Mouse (Mus musculus) cerebellum, adult 2 months (tissue): ENCODE measurements around the gene Ttc29. TPM values are rescaled to one million over a fixed set of nuclear protein-coding genes. Genes with fewer than 3 reads are reported as not detected.

Experiments
- DNase-seq, 2 experiments: peaks; one replicate each; pipeline ENCODE4 v3.0.0; 2021
- H3K27ac ChIP-seq: fragments of 200-500 bp; 2 replicates; pipeline ENCODE4 v1.5.1; 2012; ENCODE audit warnings: low read length, control low read depth, inconsistent platforms; ENCODE audit not compliant: insufficient read depth
- H3K27me3 ChIP-seq: fragments of 200-500 bp; 2 replicates; pipeline ENCODE4 v1.6.1; 2012; ENCODE audit warnings: inconsistent platforms, mild to moderate bottlenecking, low read length, moderate library complexity; ENCODE audit not compliant: control insufficient read depth, insufficient read depth
- H3K4me1 ChIP-seq: fragments of 200-500 bp; 2 replicates; pipeline ENCODE4 v1.6.1; 2011; ENCODE audit warnings: low read length; ENCODE audit not compliant: control insufficient read depth, insufficient read depth
- H3K4me3 ChIP-seq: fragments of 200-500 bp; replicated peaks from 2 replicates; pipeline ENCODE3; 2011; ENCODE audit warnings: mild to moderate bottlenecking, low read depth, low read length, control low read depth; ENCODE audit not compliant: insufficient read depth
- CTCF ChIP-seq: fragments of 200-500 bp; IDR thresholded peaks from 2 replicates; pipeline ENCODE4 v1.5.1; 2011; ENCODE audit warnings: low read depth, mild to moderate bottlenecking, control low read depth, low read length, moderate library complexity, borderline replicate concordance; ENCODE audit not compliant: insufficient read depth
- POLR2A ChIP-seq: fragments of 200-500 bp; IDR thresholded peaks from 2 replicates; pipeline ENCODE4 v1.6.1; 2011; ENCODE audit warnings: low read length, control low read depth, borderline replicate concordance; ENCODE audit not compliant: insufficient read depth
- WGBS: fragments of 180-500 bp; shearing (Covaris S2); methylation state at CpG from one replicate; pipeline ENCODE4 v1.1.7; 2018; 5-methylcytosine and 5-hydroxymethylcytosine counted together
- polyA plus RNA-seq: library from polyadenylated mRNA; depleted of rRNA; stranded (reverse); fragments of >200 nt; gene quantifications from 2 replicates; pipeline ENCODE4 v1.2.3, GENCODE M21; 2012

Gene Ttc29
- polyA plus RNA-seq, 1 experiment: 0.70 TPM

DNA sequence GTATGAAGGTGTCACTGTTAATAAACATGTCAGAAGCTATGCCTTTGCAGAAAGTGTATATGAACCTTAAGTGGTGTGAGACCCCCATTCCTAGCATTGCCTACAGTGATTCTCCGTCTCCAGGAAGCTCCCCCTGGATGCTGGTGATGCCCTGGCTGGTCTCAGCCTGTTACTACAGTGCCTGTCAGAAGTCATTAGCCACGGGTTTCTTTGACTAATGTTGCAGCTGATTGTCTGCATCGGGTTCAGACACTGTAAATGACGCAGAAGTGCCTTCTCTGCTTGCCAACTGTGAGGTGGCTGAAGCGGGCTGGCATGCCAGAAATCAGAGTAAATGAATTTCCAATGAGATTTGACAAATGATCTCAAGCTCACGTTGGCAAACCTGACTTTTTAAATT, 96.4 kb downstream of the Ttc29 start:
- DNase-seq: no peak
- no peak overlapping the region for H3K4me3 ChIP-seq
- no peaks in the 10 kb centered on the region; the same call in 1 of the 2 replicates for H3K27me3 ChIP-seq
- H3K27ac ChIP-seq: no peak overlapping the region
- TF ChIP-seq POLR2A: no peak
- TF ChIP-seq CTCF: no peak
- 19% methylated on average over 6 of the region's 6 CpGs for WGBS
- no peaks in the 10 kb centered on the region for H3K4me1 ChIP-seq

DNA sequence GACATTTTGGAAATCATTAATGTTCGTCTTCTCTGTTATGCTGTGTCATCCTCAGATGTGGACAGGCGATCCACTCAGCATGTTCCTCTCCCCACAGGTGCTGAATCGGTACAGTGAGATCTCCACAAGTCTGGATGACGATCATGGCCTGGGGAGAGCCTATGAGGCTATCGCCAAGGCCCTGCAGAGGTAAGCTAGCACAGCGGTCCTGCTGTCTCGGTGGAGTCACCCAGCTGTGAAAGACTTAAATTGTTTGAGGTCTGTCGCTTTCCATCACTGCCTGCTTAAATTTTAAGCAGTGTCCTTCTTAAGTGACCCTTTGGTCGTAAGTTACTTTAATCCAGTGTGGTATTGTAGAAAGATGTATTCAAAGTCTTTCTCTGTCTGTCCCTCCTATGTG, 102.5 kb downstream of the Ttc29 start:
- TF ChIP-seq POLR2A (no peak), CTCF (no peak)
- Histone ChIP-seq H3K27ac (no peak overlapping the region), H3K27me3 (no peaks in the 10 kb centered on the region), H3K4me3 (no peak overlapping the region), H3K4me1 (no peaks in the 10 kb centered on the region)
- DNase-seq: no peak
- 33% methylated on average over 9 of the region's 9 CpGs for WGBS

DNA sequence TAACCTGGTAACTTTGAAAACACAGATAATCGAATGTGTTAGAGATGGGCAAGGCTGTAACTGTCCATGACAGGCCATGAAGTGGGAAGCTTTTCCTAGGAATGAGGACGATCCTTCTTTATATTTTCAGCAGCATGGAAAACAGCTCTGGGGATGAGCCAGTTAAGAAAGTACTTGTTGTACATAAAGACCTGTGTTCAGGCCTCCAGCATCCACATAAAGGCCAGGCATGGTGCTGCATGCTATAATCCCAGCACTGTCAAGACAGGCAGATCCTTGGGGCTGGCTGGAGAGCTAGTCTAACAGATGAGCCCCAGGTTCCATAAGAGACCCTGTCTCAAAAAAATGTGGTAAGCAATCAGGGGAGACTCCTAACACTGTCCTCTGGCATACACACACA, 104.6 kb downstream of the Ttc29 start:
- no peak overlapping the region for H3K27ac ChIP-seq
- H3K4me1 ChIP-seq: no peaks in the 10 kb centered on the region
- WGBS: 87% methylated on average over 2 of the region's 2 CpGs
- TF ChIP-seq POLR2A (no peak), CTCF (no peak)
- DNase-seq: no peak
- no peaks in the 10 kb centered on the region for H3K27me3 ChIP-seq
- H3K4me3 ChIP-seq: no peak overlapping the region

DNA sequence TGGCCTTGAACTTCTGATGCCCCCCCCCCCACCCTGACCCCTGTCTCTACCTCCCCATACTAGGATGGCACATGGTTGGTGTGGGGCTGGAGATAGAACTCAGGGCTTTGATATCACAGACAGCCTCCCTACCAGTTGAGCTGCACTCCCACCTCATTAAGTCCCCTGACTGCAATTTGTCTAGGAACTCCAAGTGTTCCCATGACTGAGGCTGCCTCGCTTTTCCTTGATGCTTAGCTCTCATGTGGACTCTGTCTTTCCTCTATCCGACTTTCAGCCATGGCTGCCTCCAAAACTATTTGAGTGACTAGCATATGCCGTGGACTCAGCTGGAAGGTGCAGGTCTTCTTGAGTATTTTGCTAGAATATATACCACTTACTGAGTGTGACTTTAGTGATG, 110.3 kb downstream of the Ttc29 start:
- no peak for DNase-seq
- WGBS: 91% methylated on average over 3 of the region's 3 CpGs
- Histone ChIP-seq H3K4me1 (no peaks in the 10 kb centered on the region), H3K27me3 (no peaks in the 10 kb centered on the region), H3K4me3 (no peak overlapping the region), H3K27ac (no peak overlapping the region)
- TF ChIP-seq CTCF: no peak
- TF ChIP-seq POLR2A: no peak

DNA sequence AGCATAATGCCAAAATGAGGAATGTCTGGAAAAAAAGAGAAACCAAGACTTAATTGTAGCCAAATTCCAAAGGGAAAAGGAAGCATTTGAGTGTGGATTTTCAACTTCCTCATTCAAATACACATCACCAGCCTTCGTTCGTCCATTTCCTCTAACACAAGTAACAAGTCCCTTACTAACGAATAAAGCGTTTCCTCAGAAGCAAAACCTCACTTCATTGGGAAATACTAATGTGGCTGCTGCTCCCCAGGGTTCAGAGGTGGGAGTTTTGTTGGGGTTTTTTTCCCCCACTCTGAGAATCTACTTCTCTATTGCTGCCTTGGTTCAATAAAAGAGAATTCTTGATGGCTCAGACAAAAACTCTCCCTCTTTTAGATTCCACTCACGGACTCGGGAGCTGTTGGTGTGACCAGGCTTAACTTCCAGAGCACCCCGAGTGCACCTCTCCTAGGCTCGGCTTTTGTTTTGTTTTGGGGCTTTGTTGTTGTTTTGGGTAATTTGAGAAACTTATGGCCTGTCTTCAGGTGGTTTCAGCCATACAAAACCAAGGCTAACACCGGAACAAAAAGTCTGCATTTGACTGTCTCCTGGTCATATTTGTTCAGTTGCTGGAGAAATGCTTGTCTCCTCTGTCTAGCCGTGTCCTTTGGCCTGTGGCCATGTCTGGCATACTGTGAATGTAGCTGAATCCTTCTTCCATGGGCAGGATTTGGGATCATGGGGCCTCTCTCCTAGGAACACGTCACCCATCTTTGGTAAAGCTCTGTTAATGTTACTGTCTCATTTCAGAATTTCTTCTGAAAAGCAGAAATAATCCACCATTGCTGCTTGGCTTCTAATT, 127.8 kb downstream of the Ttc29 start:
- Histone ChIP-seq H3K4me1 (no peaks in the 10 kb centered on the region), H3K27ac (no peak overlapping the region), H3K27me3 (no peaks in the 10 kb centered on the region; the same call in 1 of the 2 replicates), H3K4me3 (no peak overlapping the region)
- 58% methylated on average over 11 of the region's 11 CpGs for WGBS
- peak in 1 of 2 experiments; percentile 5 for DNase-seq
- TF ChIP-seq CTCF: no peak
- no peak for TF ChIP-seq POLR2A

DNA sequence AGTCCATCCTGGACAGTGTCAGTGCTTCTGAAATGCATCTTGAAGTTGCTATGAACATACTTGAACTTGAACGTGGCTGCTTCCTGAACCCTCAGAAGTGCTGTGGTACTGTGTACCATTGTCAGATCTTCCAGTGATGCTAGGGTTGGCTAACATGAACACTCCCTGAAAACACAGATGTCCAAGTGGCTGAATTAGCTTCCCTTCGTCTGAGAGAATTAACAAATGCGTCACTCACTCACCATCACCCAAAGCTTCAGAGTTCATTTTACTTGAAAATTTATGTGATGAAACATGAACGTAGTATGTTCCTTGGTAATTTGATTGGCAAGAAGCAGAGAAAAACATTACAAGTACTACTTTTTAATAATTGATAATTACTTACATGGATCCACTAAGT, 129.1 kb downstream of the Ttc29 start:
- no peak for DNase-seq
- no peak overlapping the region for H3K4me3 ChIP-seq
- no peaks in the 10 kb centered on the region for H3K4me1 ChIP-seq
- TF ChIP-seq CTCF (no peak), POLR2A (no peak)
- WGBS: 61% methylated on average over 4 of the region's 4 CpGs
- H3K27me3 ChIP-seq: no peaks in the 10 kb centered on the region; the same call in 1 of the 2 replicates
- H3K27ac ChIP-seq: no peak overlapping the region

DNA sequence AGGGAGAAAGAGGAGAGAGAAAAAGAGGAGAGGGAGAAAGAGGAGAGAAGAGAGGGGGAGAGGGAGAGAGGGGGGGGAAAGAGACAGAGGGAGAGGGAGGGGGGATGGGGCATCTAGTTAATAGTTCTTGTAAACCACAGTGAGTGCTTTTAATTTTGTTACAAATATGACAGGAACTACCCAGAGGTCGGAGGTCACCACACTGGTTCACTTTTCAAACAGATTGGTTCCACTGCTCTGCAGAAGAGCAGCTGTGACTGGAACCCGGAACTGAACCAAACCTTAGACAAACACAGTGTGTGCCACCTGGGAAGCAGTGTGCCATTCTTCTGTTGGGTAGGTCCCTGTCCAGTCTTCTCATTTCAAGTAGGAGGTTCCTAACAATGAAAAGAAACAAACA, 130.9 kb downstream of the Ttc29 start:
- Histone ChIP-seq H3K4me3 (no peak overlapping the region), H3K27ac (no peak overlapping the region), H3K27me3 (no peaks in the 10 kb centered on the region; the same call in 1 of the 2 replicates), H3K4me1 (no peaks in the 10 kb centered on the region)
- TF ChIP-seq POLR2A (no peak), CTCF (no peak)
- no peak for DNase-seq
- WGBS: 63% methylated on average over 2 of the region's 2 CpGs

DNA sequence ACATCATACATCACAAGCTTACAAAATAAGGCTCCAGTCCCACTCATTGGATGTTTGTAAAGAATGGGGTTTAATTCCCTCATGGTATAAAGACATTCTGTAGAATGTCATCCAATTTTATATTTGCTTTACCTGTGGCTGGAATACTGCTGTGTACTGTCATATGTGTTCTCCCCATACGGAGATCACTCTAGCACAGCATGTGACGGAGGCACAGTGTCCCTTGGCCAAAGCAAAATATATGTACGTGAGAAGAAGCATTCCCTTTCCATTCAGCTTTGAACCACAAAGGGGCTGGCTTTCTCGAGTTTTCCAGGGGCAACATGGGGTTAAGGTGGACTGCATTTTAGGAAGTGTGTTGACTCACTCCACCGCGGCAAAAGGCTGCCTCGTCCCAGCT, 132.6 kb downstream of the Ttc29 start:
- DNase-seq: no peak
- H3K4me3 ChIP-seq: no peak overlapping the region
- H3K27ac ChIP-seq: no peak overlapping the region
- TF ChIP-seq POLR2A: no peak
- no peak for TF ChIP-seq CTCF
- no peaks in the 10 kb centered on the region for H3K4me1 ChIP-seq
- 30% methylated on average over 7 of the region's 7 CpGs for WGBS
- H3K27me3 ChIP-seq: no peaks in the 10 kb centered on the region
